Mouse (Mus musculus) heart, adult 2 months (tissue): Measurements from ENCODE around the gene Usp19. TPM values are rescaled to one million over a fixed set of nuclear protein-coding genes. Genes with fewer than 3 reads are reported as not detected.

Experiments
- DNase-seq, 2 experiments: peaks; one replicate each; pipeline ENCODE4 v3.0.0; 2021
- H3K27ac ChIP-seq: fragments of 200-600 bp; 2 replicates; pipeline ENCODE4 v1.8.1; 2022
- H3K27me3 ChIP-seq: fragments of 200-500 bp; 2 replicates; pipeline ENCODE4 v1.6.1; 2012; ENCODE audit warnings: mild to moderate bottlenecking, low read length, inconsistent platforms, mixed read lengths; ENCODE audit not compliant: control insufficient read depth, insufficient read depth
- H3K36me3 ChIP-seq: fragments of 200-500 bp; 2 replicates; pipeline ENCODE4 v1.6.1; 2012; ENCODE audit warnings: low read length, inconsistent platforms; ENCODE audit not compliant: control insufficient read depth, insufficient read depth
- H3K4me1 ChIP-seq: fragments of 200-500 bp; 2 replicates; pipeline ENCODE4 v1.6.1; 2011; ENCODE audit warnings: low read length; ENCODE audit not compliant: control insufficient read depth, insufficient read depth
- H3K4me3 ChIP-seq: fragments of 200-600 bp; 2 replicates; pipeline ENCODE4 v1.8.1; 2022
- H3K79me2 ChIP-seq: fragments of 200-500 bp; replicated peaks from 2 replicates; pipeline ENCODE4 v1.6.1; 2012; ENCODE audit warnings: mild to moderate bottlenecking, inconsistent platforms, low read length, moderate library complexity, mixed read lengths; ENCODE audit not compliant: control insufficient read depth, insufficient read depth
- H3K9ac ChIP-seq: fragments of 200-500 bp; 2 replicates; pipeline ENCODE4 v1.6.1; 2012; ENCODE audit warnings: low read depth, mild to moderate bottlenecking, control low read depth, inconsistent platforms, low read length, mixed read lengths
- CTCF ChIP-seq: fragments of 200-600 bp; IDR thresholded peaks from 2 replicates; pipeline ENCODE4 v1.8.1; 2022; ENCODE audit warnings: antibody characterized with exemption, mild to moderate bottlenecking, moderate library complexity
- EP300 ChIP-seq: fragments of 200-500 bp; IDR thresholded peaks from 2 replicates; pipeline ENCODE4 v1.6.1; 2011; ENCODE audit warnings: low read depth, low read length, control low read depth; ENCODE audit not compliant: insufficient read depth
- POLR2A ChIP-seq: fragments of 200-500 bp; IDR thresholded peaks from 2 replicates; pipeline ENCODE4 v1.6.1; 2011; ENCODE audit warnings: mild to moderate bottlenecking, low read depth, low read length, control low read depth; ENCODE audit not compliant: insufficient read depth
- WGBS: fragments of 180-500 bp; shearing (Covaris S2); methylation state at CpG from one replicate; pipeline ENCODE4 v1.1.7; 2018; 5-methylcytosine and 5-hydroxymethylcytosine counted together
- intact Hi-C: fragments of 180-260 bp; cut with DNase I; formaldehyde crosslinking; loops from one replicate; pipeline ENCODE4 v1.15.1; 2025
- polyA plus RNA-seq: library from polyadenylated mRNA; depleted of rRNA; stranded (reverse); fragments of >200 nt; gene quantifications from 2 replicates; pipeline ENCODE4 v1.2.3, GENCODE M21; 2012
- total RNA-seq, 2 experiments: library from RNA; stranded (reverse); gene quantifications; 2 replicates each; pipeline ENCODE4 v1.2.3; 2021

Usp19 gene
- total and polyA plus RNA-seq, 3 experiments, result 83.2 to 110 (median 91.9) TPM

- WGBS, result 83% methylated on average over 7 of the region's 7 CpGs
- no peak for TF ChIP-seq POLR2A
- no peak for TF ChIP-seq CTCF
- TF ChIP-seq EP300, result no peak
These were observed 18.4 kb downstream of the Usp19 start for GRCm38 (mm10) chr9:108508776-108509175.

GRCm38 (mm10) chr9:108516380-108517251 lies 26.2 kb downstream of the Usp19 start, which contains the start of gene Qrich1:
Qrich1 (plus strand) TSS chr9:108516806.
- intact Hi-C loops, result loop anchor here (1.0 to 2.0 kb wide), 3 partner anchors 8 to 50 kb away; partner anchors contain the start of genes Lamb2 and Ndufaf3
- Histone ChIP-seq H3K27ac (peak within 1 kb of the TSS; percentile 98), H3K79me2 (peaks cover 3% of the 10 kb centered on the region; the same call in 1 of the 2 replicates), H3K27me3 (no peaks in the 10 kb centered on the region), H3K36me3 (peaks cover 20% of the 10 kb centered on the region), H3K9ac (peak within 1 kb of the TSS; percentile 98), H3K4me1 (peaks cover 6% of the 10 kb centered on the region), H3K4me3 (peak within 1 kb of the TSS; percentile 85)
- DNase-seq, result peak; percentile 95 to 97
- WGBS, result under 1% methylated on average over 55 of the region's 55 CpGs
- TF ChIP-seq EP300, result peak; percentile 41
- peak; percentile 45 for TF ChIP-seq CTCF
- TF ChIP-seq POLR2A, result peak; percentile 77

More at GRCm38 (mm10) chr9:108508776-108509175, 18.4 kb downstream of the Usp19 start:
- no peak overlapping the region for H3K9ac ChIP-seq
- H3K79me2 ChIP-seq, result no peaks in the 10 kb centered on the region
- intact Hi-C loops, result loop anchor here (1.0 kb wide), 1 partner anchor 8 kb away; the partner anchor contains the start of gene Qrich1
- H3K36me3 ChIP-seq, result no peaks in the 10 kb centered on the region
- DNase-seq, result no peak
- H3K27me3 ChIP-seq, result no peaks in the 10 kb centered on the region
- H3K4me3 ChIP-seq, result peak overlapping the region; percentile 97; the same call in 1 of the 2 replicates
- no peak overlapping the region; the same call in 1 of the 2 replicates for H3K27ac ChIP-seq
- peaks cover 2% of the 10 kb centered on the region for H3K4me1 ChIP-seq

- H3K79me2 ChIP-seq, result peaks cover 3% of the 10 kb centered on the region; the same call in 1 of the 2 replicates
- H3K4me3 ChIP-seq, result peak overlapping the region; percentile 85
- H3K9ac ChIP-seq, result peak overlapping the region; percentile 98
- WGBS, result under 1% methylated on average over 90 of the region's 95 CpGs
- DNase-seq, result peak; percentile 86 to 89
- peaks cover 22% of the 10 kb centered on the region for H3K36me3 ChIP-seq
- peaks cover 6% of the 10 kb centered on the region for H3K4me1 ChIP-seq
- H3K27me3 ChIP-seq, result no peaks in the 10 kb centered on the region
- intact Hi-C loops, result loop anchor here (2.0 kb wide), 2 partner anchors 39 to 49 kb away; partner anchors contain the start of genes Lamb2 and Ndufaf3
- TF ChIP-seq CTCF (no peak), EP300 (no peak), POLR2A (no peak)
- H3K27ac ChIP-seq, result peak overlapping the region; percentile 98
These were observed 27.0 kb downstream of the Usp19 start for GRCm38 (mm10) chr9:108517253-108517930.

GRCm38 (mm10) chr9:108517931-108518332 lies 27.5 kb downstream of the Usp19 start:
- Histone ChIP-seq H3K9ac (peak overlapping the region; percentile 98), H3K27ac (peak overlapping the region; percentile 98), H3K36me3 (peaks cover 22% of the 10 kb centered on the region), H3K4me3 (peak overlapping the region; percentile 85), H3K27me3 (no peaks in the 10 kb centered on the region), H3K79me2 (peaks cover 3% of the 10 kb centered on the region; the same call in 1 of the 2 replicates), H3K4me1 (peaks cover 6% of the 10 kb centered on the region)
- intact Hi-C loops, result loop anchor here (2.0 kb wide), 2 partner anchors 39 to 49 kb away; partner anchors contain the start of genes Lamb2 and Ndufaf3
- WGBS, result 0% methylated on average over 13 of the region's 13 CpGs
- TF ChIP-seq POLR2A, result no peak
- TF ChIP-seq EP300, result no peak
- TF ChIP-seq CTCF, result no peak
- no peak for DNase-seq

GRCm38 (mm10) chr9:108521604-108522003 lies 31.2 kb downstream of the Usp19 start:
- 53% methylated on average over 2 of the region's 2 CpGs for WGBS
- Histone ChIP-seq H3K4me3 (no peak overlapping the region), H3K27me3 (no peaks in the 10 kb centered on the region), H3K36me3 (peaks cover 35% of the 10 kb centered on the region), H3K79me2 (peaks cover 3% of the 10 kb centered on the region; the same call in 1 of the 2 replicates), H3K4me1 (peaks cover 5% of the 10 kb centered on the region), H3K9ac (no peak overlapping the region), H3K27ac (no peak overlapping the region)
- intact Hi-C loops, result loop anchor here (2.0 kb wide), 1 partner anchor 29 kb away; no protein-coding TSS in a partner anchor
- TF ChIP-seq POLR2A, result no peak
- DNase-seq, result no peak
